Mouse (Mus musculus) neural tube, embryonic 14.5 days (tissue): ENCODE results near the gene Lrrc14b. TPM values are rescaled to one million over a fixed set of nuclear protein-coding genes. Genes with fewer than 3 reads are reported as not detected.

Source experiments
- ATAC-seq: fragments of 200-750 bp; cut with Nextera tagmentation; 2 replicates; pipeline ENCODE4 v1.8.0; 2017; ENCODE audit warnings: low read depth, mild to moderate bottlenecking, moderate TSS enrichment, moderate library complexity
- H3K27ac ChIP-seq: fragments of 300-500 bp; sonication (generic); 2 replicates; pipeline ENCODE4 v1.5.1; 2014; ENCODE audit warnings: low read depth, mild to moderate bottlenecking, control low read depth, low read length, moderate library complexity, mixed read lengths
- H3K27me3 ChIP-seq: fragments of 300-500 bp; sonication (generic); 2 replicates; pipeline ENCODE4 v1.6.1; 2014; ENCODE audit warnings: low read length; ENCODE audit not compliant: control insufficient read depth, insufficient read depth
- H3K36me3 ChIP-seq: fragments of 300-500 bp; sonication (generic); 2 replicates; pipeline ENCODE4 v1.6.1; 2014; ENCODE audit warnings: low read length, mixed read lengths; ENCODE audit not compliant: control insufficient read depth, insufficient read depth
- H3K4me1 ChIP-seq: fragments of 300-500 bp; sonication (generic); 2 replicates; pipeline ENCODE4 v1.6.1; 2014; ENCODE audit warnings: low read length; ENCODE audit not compliant: control insufficient read depth, insufficient read depth
- H3K4me2 ChIP-seq: fragments of 300-500 bp; sonication (generic); 2 replicates; pipeline ENCODE4 v1.6.1; 2014; ENCODE audit warnings: mild to moderate bottlenecking, low read depth, low read length, control low read depth
- H3K4me3 ChIP-seq: fragments of 300-500 bp; sonication (generic); 2 replicates; pipeline ENCODE4 v1.5.1; 2014; ENCODE audit warnings: low read depth, low read length, control low read depth, mixed read lengths
- H3K9ac ChIP-seq: fragments of 300-500 bp; sonication (generic); replicated peaks from 2 replicates; pipeline ENCODE4 v1.6.1; 2014; ENCODE audit warnings: low read depth, mild to moderate bottlenecking, control low read depth, low read length, mixed read lengths
- H3K9me3 ChIP-seq: fragments of 300-500 bp; sonication (generic); 2 replicates; pipeline ENCODE4 v1.6.1; 2016; ENCODE audit warnings: low read length; ENCODE audit not compliant: control insufficient read depth
- WGBS: fragments of 180-500 bp; shearing (Covaris S2); extraction: QIAGEN DNeasy Blood & Tissue Kit; methylation state at CpG from one replicate; pipeline ENCODE4 v1.1.7; 2014; 5-methylcytosine and 5-hydroxymethylcytosine counted together
- polyA plus RNA-seq: library from polyadenylated mRNA; unstranded; fragments of >200 nt; fragmentation: Nextera tagmentation; extraction: Ambion mirVana; gene quantifications from 2 replicates; pipeline ENCODE4 v1.2.1, GENCODE M21; 2014

The Lrrc14b gene
- polyA plus RNA-seq = not detected in 2 replicates

GRCm38 (mm10) chr13:74363859-74364235 lies at the start of gene Lrrc14b:
TSS of gene Lrrc14b (minus strand) at chr13:74364005.
- Histone ChIP-seq H3K4me1 (no peaks in the 10 kb centered on the region), H3K9me3 (no peaks in the 10 kb centered on the region), H3K27me3 (no peaks in the 10 kb centered on the region), H3K36me3 (peaks cover 13% of the 10 kb centered on the region), H3K9ac (no peak within 1 kb of the TSS), H3K4me3 (no peak within 1 kb of the TSS), H3K27ac (no peak within 1 kb of the TSS), H3K4me2 (no peak within 1 kb of the TSS)
- 87% methylated on average over 8 of the region's 8 CpGs for WGBS
- 0 out of 2 replicates have a peak, but pooled peaks have one; percentile 2 for ATAC-seq

- Histone ChIP-seq H3K27ac (no peak within 1 kb of the TSS), H3K4me2 (no peak within 1 kb of the TSS; the same call in 1 of the 2 replicates), H3K36me3 (no peaks in the 10 kb centered on the region), H3K27me3 (no peaks in the 10 kb centered on the region), H3K9me3 (no peaks in the 10 kb centered on the region), H3K9ac (no peak within 1 kb of the TSS), H3K4me3 (no peak within 1 kb of the TSS), H3K4me1 (no peaks in the 10 kb centered on the region)
- ATAC-seq = no peak
- WGBS = 9% methylated on average over 11 of the region's 11 CpGs
These were observed 35.6 kb upstream of the Lrrc14b start, which contains the start of gene Ftl1-ps1 for GRCm38 (mm10) chr13:74399298-74399839. TSS of gene Ftl1-ps1 (plus strand) at chr13:74399694.

GRCm38 (mm10) chr13:74391156-74391555 lies 27.4 kb upstream of the Lrrc14b start:
- Histone ChIP-seq H3K4me1 (no peaks in the 10 kb centered on the region; the same call in 1 of the 2 replicates), H3K4me3 (no peak overlapping the region), H3K9me3 (no peaks in the 10 kb centered on the region), H3K36me3 (no peaks in the 10 kb centered on the region), H3K27ac (no peak overlapping the region), H3K4me2 (no peak overlapping the region), H3K9ac (no peak overlapping the region), H3K27me3 (no peaks in the 10 kb centered on the region)
- 0 out of 2 replicates have a peak, but pooled peaks have one; percentile 45 for ATAC-seq
- 85% methylated on average over 2 of the region's 2 CpGs for WGBS

GRCm38 (mm10) chr13:74390371-74390990 lies 26.7 kb upstream of the Lrrc14b start, which contains the start of gene Zfp72:
TSS of gene Zfp72 (minus strand) at chr13:74390836.
- Histone ChIP-seq H3K27me3 (no peaks in the 10 kb centered on the region), H3K36me3 (no peaks in the 10 kb centered on the region), H3K9ac (peak within 1 kb of the TSS; percentile 63), H3K9me3 (no peaks in the 10 kb centered on the region), H3K4me2 (peak within 1 kb of the TSS; percentile 42), H3K27ac (no peak within 1 kb of the TSS), H3K4me1 (no peaks in the 10 kb centered on the region; the same call in 1 of the 2 replicates), H3K4me3 (peak within 1 kb of the TSS; percentile 57)
- WGBS = 3% methylated on average over 14 of the region's 14 CpGs
- ATAC-seq = peak; percentile 94

GRCm38 (mm10) chr13:74389730-74390129 lies 25.9 kb upstream of the Lrrc14b start:
- 73% methylated on average over 6 of the region's 6 CpGs for WGBS
- ATAC-seq = peak; percentile 3; the same call in 1 of the 2 replicates
- Histone ChIP-seq H3K9ac (no peak overlapping the region), H3K27ac (no peak overlapping the region), H3K4me1 (no peaks in the 10 kb centered on the region; the same call in 1 of the 2 replicates), H3K4me3 (peak overlapping the region; percentile 57), H3K4me2 (peak overlapping the region; percentile 42), H3K36me3 (no peaks in the 10 kb centered on the region), H3K9me3 (no peaks in the 10 kb centered on the region), H3K27me3 (no peaks in the 10 kb centered on the region)

- H3K9ac ChIP-seq = no peak overlapping the region
- no peaks in the 10 kb centered on the region for H3K27me3 ChIP-seq
- H3K27ac ChIP-seq = no peak overlapping the region
- no peak overlapping the region for H3K4me3 ChIP-seq
- H3K36me3 ChIP-seq = no peaks in the 10 kb centered on the region
- no peak overlapping the region for H3K4me2 ChIP-seq
- 5% methylated on average over 3 of the region's 3 CpGs for WGBS
- H3K4me1 ChIP-seq = peaks cover 13% of the 10 kb centered on the region
- peak; percentile 69 for ATAC-seq
- H3K9me3 ChIP-seq = no peaks in the 10 kb centered on the region
These were observed 18.5 kb upstream of the Lrrc14b start for GRCm38 (mm10) chr13:74382289-74382688.

- peak overlapping the region; percentile 12; the same call in 1 of the 2 replicates for H3K27ac ChIP-seq
- no peak overlapping the region for H3K9ac ChIP-seq
- no peaks in the 10 kb centered on the region for H3K36me3 ChIP-seq
- WGBS = 44% methylated on average over 10 of the region's 10 CpGs
- peak; percentile 64 for ATAC-seq
- peaks cover 13% of the 10 kb centered on the region for H3K4me1 ChIP-seq
- H3K4me3 ChIP-seq = no peak overlapping the region
- no peaks in the 10 kb centered on the region for H3K27me3 ChIP-seq
- H3K9me3 ChIP-seq = no peaks in the 10 kb centered on the region
- 0 out of 2 replicates have a peak overlapping the region, but pooled peaks have one; percentile 14 for H3K4me2 ChIP-seq
These were observed 17.9 kb upstream of the Lrrc14b start for GRCm38 (mm10) chr13:74381533-74382276.

GRCm38 (mm10) chr13:74363176-74363858 lies 488 bp downstream of the Lrrc14b start:
- ATAC-seq = peak; percentile 25; the same call in 1 of the 2 replicates
- Histone ChIP-seq H3K9me3 (no peaks in the 10 kb centered on the region), H3K9ac (no peak overlapping the region), H3K27ac (no peak overlapping the region), H3K4me2 (no peak overlapping the region), H3K4me3 (no peak overlapping the region), H3K4me1 (no peaks in the 10 kb centered on the region), H3K27me3 (no peaks in the 10 kb centered on the region), H3K36me3 (peaks cover 16% of the 10 kb centered on the region)
- 92% methylated on average over 13 of the region's 13 CpGs for WGBS
